In genomic region chr1:194945382-194945781, GRCm38 (mm10) we compare ENCODE assay signal across 10 mouse cellular contexts. TPM values are rescaled to one million over a fixed set of nuclear protein-coding genes. Genes with fewer than 3 reads are reported as not detected.
DNase-seq lines count a peak whose midpoint lies in the region; ATAC-seq and TF ChIP-seq lines count a peak whose summit lies in the region.
"Had no signal": no experiment of that assay in that cellular context is flagged by ENCODE, and none has a peak within 500 bp of the region (broad histone marks: within the 10 kb centered on the region; RNA-seq: fewer than 3 reads in every experiment).

No protein-coding gene starts in this region.

- H3K27ac ChIP-seq in embryonic facial prominence, embryonic 11.5 days (replicated peaks; ENCODE audit: low read depth, low read length) = no peak overlapping the region
- peak overlapping the region; percentile 94 for H3K27ac ChIP-seq in heart, adult 2 months
- no peak overlapping the region for H3K27ac ChIP-seq in lung, postnatal 0 days (ENCODE audit: low read length)
- H3K27ac ChIP-seq in midbrain, embryonic 14.5 days (replicated peaks; ENCODE audit: low read depth, low read length) = no peak overlapping the region
- H3K27ac ChIP-seq: midbrain, embryonic 12.5 days had no signal

- 0 out of 2 replicates have a peak, but pooled peaks have one; percentile 29 for TF ChIP-seq POLR2A in heart, adult 2 months (IDR thresholded peaks at IDR 0.05; ENCODE audit: insufficient read depth, low read depth, low read length)

- no peaks in the 10 kb centered on the region for H3K36me3 ChIP-seq in embryonic facial prominence, embryonic 11.5 days (replicated peaks; ENCODE audit: control insufficient read depth, insufficient read depth, low read depth, low read length)
- H3K36me3 ChIP-seq in heart, adult 2 months (ENCODE audit: control insufficient read depth, insufficient read depth, low read length) = peaks cover 61% of the 10 kb centered on the region
- H3K36me3 ChIP-seq in lung, postnatal 0 days (ENCODE audit: insufficient read depth, low read length) = no peaks in the 10 kb centered on the region
- no peaks in the 10 kb centered on the region for H3K36me3 ChIP-seq in midbrain, embryonic 14.5 days (ENCODE audit: control insufficient read depth, insufficient read depth, low read length)
- H3K36me3 ChIP-seq: midbrain, embryonic 12.5 days had no signal

- intact Hi-C loops in heart, adult 2 months (cut with DNase I) = no loop called here

- WGBS in embryonic facial prominence, embryonic 11.5 days = 32% methylated on average over 2 of the region's 2 CpGs
- 19% methylated on average over 2 of the region's 2 CpGs for WGBS in heart, adult 2 months
- WGBS in lung, postnatal 0 days = 35% methylated on average over 2 of the region's 2 CpGs
- WGBS in midbrain, embryonic 14.5 days = 76% methylated on average over 2 of the region's 2 CpGs

- no peaks in the 10 kb centered on the region for H3K79me2 ChIP-seq in heart, adult 2 months (replicated peaks; ENCODE audit: control insufficient read depth, insufficient read depth, low read length)

- no peaks in the 10 kb centered on the region for H3K9me3 ChIP-seq in embryonic facial prominence, embryonic 11.5 days (replicated peaks; ENCODE audit: control insufficient read depth, low read length)
- no peaks in the 10 kb centered on the region for H3K9me3 ChIP-seq in lung, postnatal 0 days (ENCODE audit: low read length)
- no peaks in the 10 kb centered on the region for H3K9me3 ChIP-seq in midbrain, embryonic 14.5 days (ENCODE audit: control insufficient read depth, low read length)
- H3K9me3 ChIP-seq: midbrain, embryonic 12.5 days had no signal

- no peaks in the 10 kb centered on the region for H3K4me1 ChIP-seq in embryonic facial prominence, embryonic 11.5 days (ENCODE audit: control insufficient read depth, insufficient read depth, low read length)
- H3K4me1 ChIP-seq in heart, adult 2 months (ENCODE audit: control insufficient read depth, insufficient read depth, low read length) = peaks cover 18% of the 10 kb centered on the region
- H3K4me1 ChIP-seq in lung, postnatal 0 days (ENCODE audit: insufficient read depth, low read depth, low read length) = no peaks in the 10 kb centered on the region; the same call in 1 of the 2 replicates
- no peaks in the 10 kb centered on the region for H3K4me1 ChIP-seq in midbrain, embryonic 14.5 days (ENCODE audit: control insufficient read depth, insufficient read depth, low read length)
- H3K4me1 ChIP-seq: midbrain, embryonic 12.5 days had no signal

- no peak for TF ChIP-seq EP300 in heart, adult 2 months (IDR thresholded peaks at IDR 0.05; ENCODE audit: insufficient read depth, low read depth, low read length)
- peak; percentile 46; the same call in 1 of the 2 replicates for TF ChIP-seq EP300 in lung, postnatal 0 days (IDR thresholded peaks at IDR 0.05)

- peak; percentile 70; the same call in 1 of the 2 replicates for ATAC-seq in embryonic facial prominence, embryonic 11.5 days (replicated peaks; ENCODE audit: insufficient number of reproducible peaks, low FRiP score, low TSS enrichment, low read depth)
- peak; percentile 43 for ATAC-seq in lung, postnatal 0 days
- no peak for ATAC-seq in midbrain, embryonic 14.5 days (ENCODE audit: low FRiP score, low TSS enrichment)

- DNase-seq in layer of hippocampus, adult 9-11 months = peak; percentile 18
- DNase-seq in layer of hippocampus, adult 8-10 months (ENCODE audit: low spot score in 2 of 2) = no peak
- DNase-seq in embryonic facial prominence, embryonic 11.5 days (ENCODE audit: low spot score) = peak; percentile 62
- DNase-seq in heart, adult 2 months = peak; percentile 78 to 84
- peak; percentile 46 for DNase-seq in lung, postnatal 0 days (ENCODE audit: low spot score)
- no peak for DNase-seq in cerebellum, postnatal 4 days (ENCODE audit: low spot score in 2 of 2)
- no peak for DNase-seq in midbrain, embryonic 14.5 days
- no peak for DNase-seq in adrenal gland, postnatal 10 days
- DNase-seq: cerebellum, adult 9-11 months had no signal

- no peak overlapping the region for H3K4me3 ChIP-seq in embryonic facial prominence, embryonic 11.5 days (ENCODE audit: low read depth, low read length)
- H3K4me3 ChIP-seq in heart, adult 2 months = no peak overlapping the region
- no peak overlapping the region for H3K4me3 ChIP-seq in lung, postnatal 0 days (ENCODE audit: low read depth, low read length)
- no peak overlapping the region for H3K4me3 ChIP-seq in midbrain, embryonic 14.5 days (replicated peaks; ENCODE audit: low read depth, low read length)
- H3K4me3 ChIP-seq: midbrain, embryonic 12.5 days had no signal

- H3K9ac ChIP-seq in embryonic facial prominence, embryonic 11.5 days (replicated peaks; ENCODE audit: low read length) = no peak overlapping the region
- 0 out of 2 replicates have a peak overlapping the region, but pooled peaks have one; percentile 4 for H3K9ac ChIP-seq in heart, adult 2 months (ENCODE audit: low read depth, low read length)
- no peak overlapping the region for H3K9ac ChIP-seq in lung, postnatal 0 days (replicated peaks; ENCODE audit: low read depth)
- H3K9ac ChIP-seq in midbrain, embryonic 14.5 days (replicated peaks; ENCODE audit: low read length) = no peak overlapping the region
- H3K9ac ChIP-seq: midbrain, embryonic 12.5 days had no signal

- H3K27me3 ChIP-seq in embryonic facial prominence, embryonic 11.5 days (ENCODE audit: control insufficient read depth, insufficient read depth, low read length) = no peaks in the 10 kb centered on the region
- H3K27me3 ChIP-seq in heart, adult 2 months (ENCODE audit: control insufficient read depth, insufficient read depth, low read length) = no peaks in the 10 kb centered on the region
- H3K27me3 ChIP-seq in lung, postnatal 0 days (replicated peaks; ENCODE audit: insufficient read depth, low read length) = no peaks in the 10 kb centered on the region
- no peaks in the 10 kb centered on the region for H3K27me3 ChIP-seq in midbrain, embryonic 14.5 days (ENCODE audit: control insufficient read depth, insufficient read depth, low read length)
- H3K27me3 ChIP-seq: midbrain, embryonic 12.5 days had no signal

- TF ChIP-seq CTCF in heart, adult 2 months (IDR thresholded peaks at IDR 0.05) = no peak
- TF ChIP-seq CTCF in lung, postnatal 0 days (IDR thresholded peaks at IDR 0.05) = no peak

- H3K4me2 ChIP-seq in embryonic facial prominence, embryonic 11.5 days (ENCODE audit: low read depth, low read length) = no peak overlapping the region
- H3K4me2 ChIP-seq in lung, postnatal 0 days (replicated peaks; ENCODE audit: low read depth, low read length) = no peak overlapping the region
- H3K4me2 ChIP-seq in midbrain, embryonic 14.5 days (ENCODE audit: low read length) = no peak overlapping the region
- H3K4me2 ChIP-seq: midbrain, embryonic 12.5 days had no signal

RNA-seq across cellular contexts. Expression of gene Cd34, which starts 6.8 kb away (rescaled TPM):
- total RNA-seq in layer of hippocampus, adult 8-10 months (2022) = 10 to 100 TPM; 32.2 to 56.7 (median 45.5) TPM
- polyA plus RNA-seq in embryonic facial prominence, embryonic 11.5 days (2014; fragmentation: Nextera tagmentation; extraction: Ambion mirVana) = 71.9 and 72.1 TPM in 2 replicates
- 10 to 100 TPM; 73.6 to 92.6 TPM for total RNA-seq in heart, adult 2 months (2021)
- polyA plus RNA-seq in heart, adult 2 months (2012; rRNA removed) = 86.5 and 172 TPM in 2 replicates
- 189 and 199 TPM in 2 replicates for polyA plus RNA-seq in lung, postnatal 0 days (2015; fragmentation: Nextera tagmentation; extraction: Ambion mirVana)
- 15.8 and 34.8 TPM in 2 replicates for polyA plus RNA-seq in midbrain, embryonic 14.5 days (2014; fragmentation: Nextera tagmentation; extraction: Ambion mirVana)
- total RNA-seq in adrenal gland, postnatal 10 days (2021) = 100 to 1,000 TPM; 109 to 127 TPM

Comparison
In these comparisons a context has a peak if more than half of its experiments do, and no peak if none do; other contexts are left out.
1. DNase-seq: peak in layer of hippocampus, adult 9-11 months (single experiment), embryonic facial prominence, embryonic 11.5 days (single experiment), heart, adult 2 months (2 of 2) and lung, postnatal 0 days (single experiment); none in layer of hippocampus, adult 8-10 months (0 of 2), cerebellum, postnatal 4 days (0 of 2), midbrain, embryonic 14.5 days (single experiment) and adrenal gland, postnatal 10 days (single experiment).